Mouse (Mus musculus): ENCODE data around the gene Ltn1. TPM values are rescaled to one million over a fixed set of nuclear protein-coding genes. Genes with fewer than 3 reads are reported as not detected.

Gene Ltn1
- polyA plus RNA-seq, 1 experiment: 3.4 TPM

DNA sequence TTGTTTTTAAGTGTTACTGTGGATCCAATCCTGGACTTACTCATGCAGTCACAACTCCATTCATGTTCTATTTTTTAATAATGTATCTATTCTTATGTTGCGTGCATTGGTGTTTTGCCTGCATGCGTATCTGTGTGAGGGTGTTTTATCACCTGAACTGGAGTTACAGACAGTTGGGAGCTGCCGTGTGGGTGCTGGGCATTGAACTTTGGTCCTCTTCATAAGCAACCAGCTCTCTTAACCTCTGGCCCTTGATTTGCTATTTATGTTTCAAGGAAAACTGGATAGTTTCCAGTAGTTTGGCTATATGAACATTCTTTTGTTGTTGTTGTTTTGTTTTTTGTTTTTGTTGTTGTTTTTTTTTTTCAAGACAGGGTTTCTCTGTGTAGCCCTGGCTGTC lies 13.1 kb upstream of the Ltn1 start:
- H3K36me3 ChIP-seq (ENCODE audit: control insufficient read depth, insufficient read depth, low read length): no peaks in the 10 kb centered on the region
- H3K27me3 ChIP-seq (ENCODE audit: control insufficient read depth, insufficient read depth, low read length): no peaks in the 10 kb centered on the region
- WGBS: 89% methylated on average over 3 of the region's 3 CpGs
- H3K4me1 ChIP-seq (ENCODE audit: control insufficient read depth, insufficient read depth, insufficient read length): peaks cover 6% of the 10 kb centered on the region; the same call in 1 of the 2 replicates
- H3K27ac ChIP-seq (ENCODE audit: insufficient read depth, low read length): no peak overlapping the region
- no peak overlapping the region for H3K4me3 ChIP-seq (ENCODE audit: extremely low read depth, insufficient read depth, insufficient read length)
- no peak for DNase-seq (ENCODE audit: low read depth in 1 of 2, low spot score in 2 of 2)
- no peak for TF ChIP-seq POLR2A (IDR thresholded peaks at IDR 0.05; ENCODE audit: low read depth, low read length)
- no peak for TF ChIP-seq CTCF (IDR thresholded peaks at IDR 0.05; ENCODE audit: extremely low read depth, insufficient read depth, insufficient read length, insufficient replicate concordance)

DNA sequence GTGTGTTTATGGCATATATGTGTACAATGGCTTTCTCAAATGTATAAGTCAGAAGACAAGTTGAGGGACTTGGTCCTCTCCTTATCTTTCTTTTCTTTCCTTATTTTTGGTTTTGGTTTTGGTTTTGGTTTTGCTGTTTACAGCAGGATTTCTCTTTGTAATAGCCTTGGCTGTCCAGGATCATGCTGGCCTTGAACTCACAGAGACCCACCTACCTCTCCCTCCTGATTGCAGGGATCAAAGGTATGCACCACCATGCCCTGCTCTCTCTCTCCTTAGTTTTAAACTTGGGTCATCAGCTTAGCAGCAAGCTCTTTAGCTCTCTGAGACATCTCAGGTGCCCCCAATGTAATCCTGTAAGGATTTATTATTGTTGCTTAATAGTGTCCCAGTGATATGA lies 12.7 kb upstream of the Ltn1 start:
- no peaks in the 10 kb centered on the region for H3K27me3 ChIP-seq (ENCODE audit: control insufficient read depth, insufficient read depth, low read length)
- no peak for DNase-seq (ENCODE audit: low read depth in 1 of 2, low spot score in 2 of 2)
- TF ChIP-seq POLR2A (IDR thresholded peaks at IDR 0.05; ENCODE audit: low read depth, low read length) (no peak), CTCF (IDR thresholded peaks at IDR 0.05; ENCODE audit: extremely low read depth, insufficient read depth, insufficient read length, insufficient replicate concordance) (no peak)
- no peak overlapping the region for H3K27ac ChIP-seq (ENCODE audit: insufficient read depth, low read length)
- no peak overlapping the region for H3K4me3 ChIP-seq (ENCODE audit: extremely low read depth, insufficient read depth, insufficient read length)
- H3K36me3 ChIP-seq (ENCODE audit: control insufficient read depth, insufficient read depth, low read length): no peaks in the 10 kb centered on the region
- peaks cover 6% of the 10 kb centered on the region; the same call in 1 of the 2 replicates for H3K4me1 ChIP-seq (ENCODE audit: control insufficient read depth, insufficient read depth, insufficient read length)

DNA sequence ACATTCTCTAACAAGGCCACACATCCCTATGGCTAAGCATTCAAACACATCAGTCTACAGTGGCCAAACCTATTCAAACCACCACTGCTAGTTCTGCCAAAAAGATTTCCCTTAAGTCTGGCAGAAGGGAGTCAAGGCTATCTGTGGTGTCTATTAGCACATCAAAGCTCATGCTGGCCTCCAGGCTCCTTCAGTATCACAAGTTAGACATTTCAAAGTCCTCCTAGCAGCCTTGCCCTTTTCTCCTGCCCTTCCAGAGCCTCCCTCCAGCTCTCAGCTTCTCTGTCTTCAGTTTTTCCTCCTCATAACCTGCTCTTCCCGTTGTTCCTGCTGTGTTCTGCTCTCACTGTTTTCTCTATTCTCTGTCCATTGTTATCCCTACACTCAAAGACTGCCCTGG lies 11.7 kb upstream of the Ltn1 start:
- Histone ChIP-seq H3K4me1 (ENCODE audit: control insufficient read depth, insufficient read depth, insufficient read length) (peaks cover 6% of the 10 kb centered on the region; the same call in 1 of the 2 replicates), H3K27ac (ENCODE audit: insufficient read depth, low read length) (no peak overlapping the region), H3K27me3 (ENCODE audit: control insufficient read depth, insufficient read depth, low read length) (no peaks in the 10 kb centered on the region), H3K36me3 (ENCODE audit: control insufficient read depth, insufficient read depth, low read length) (no peaks in the 10 kb centered on the region), H3K4me3 (ENCODE audit: extremely low read depth, insufficient read depth, insufficient read length) (no peak overlapping the region)
- 42% methylated on average over 1 of the region's 1 CpGs for WGBS
- TF ChIP-seq POLR2A (IDR thresholded peaks at IDR 0.05; ENCODE audit: low read depth, low read length) (no peak), CTCF (IDR thresholded peaks at IDR 0.05; ENCODE audit: extremely low read depth, insufficient read depth, insufficient read length, insufficient replicate concordance) (no peak)
- no peak for DNase-seq (ENCODE audit: low read depth in 1 of 2, low spot score in 2 of 2)

DNA sequence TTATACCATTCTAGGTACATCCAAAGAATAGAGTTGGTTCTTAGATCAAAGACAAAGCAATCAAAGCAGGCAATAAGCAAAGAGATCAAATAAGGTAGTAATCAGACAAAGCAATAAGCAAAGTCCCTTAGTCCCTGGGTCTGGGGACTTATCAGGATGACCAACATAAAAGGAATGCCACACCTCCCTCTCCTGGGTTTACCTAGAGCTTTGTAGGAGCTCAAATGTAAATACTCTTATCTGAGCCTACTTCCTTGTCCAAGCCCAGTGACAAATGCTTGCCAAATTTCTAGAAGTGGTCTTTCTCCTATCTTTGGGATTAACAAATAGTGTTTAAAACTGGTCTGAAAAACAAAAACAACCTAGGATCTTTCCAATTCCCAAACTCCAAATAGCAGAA lies 10.8 kb upstream of the Ltn1 start:
- DNase-seq (ENCODE audit: low read depth in 1 of 2, low spot score in 2 of 2): no peak
- no peak for TF ChIP-seq CTCF (IDR thresholded peaks at IDR 0.05; ENCODE audit: extremely low read depth, insufficient read depth, insufficient read length, insufficient replicate concordance)
- no peak for TF ChIP-seq POLR2A (IDR thresholded peaks at IDR 0.05; ENCODE audit: low read depth, low read length)
- Histone ChIP-seq H3K27me3 (ENCODE audit: control insufficient read depth, insufficient read depth, low read length) (no peaks in the 10 kb centered on the region), H3K36me3 (ENCODE audit: control insufficient read depth, insufficient read depth, low read length) (no peaks in the 10 kb centered on the region), H3K27ac (ENCODE audit: insufficient read depth, low read length) (no peak overlapping the region), H3K4me3 (ENCODE audit: extremely low read depth, insufficient read depth, insufficient read length) (no peak overlapping the region), H3K4me1 (ENCODE audit: control insufficient read depth, insufficient read depth, insufficient read length) (peaks cover 6% of the 10 kb centered on the region; the same call in 1 of the 2 replicates)

DNA sequence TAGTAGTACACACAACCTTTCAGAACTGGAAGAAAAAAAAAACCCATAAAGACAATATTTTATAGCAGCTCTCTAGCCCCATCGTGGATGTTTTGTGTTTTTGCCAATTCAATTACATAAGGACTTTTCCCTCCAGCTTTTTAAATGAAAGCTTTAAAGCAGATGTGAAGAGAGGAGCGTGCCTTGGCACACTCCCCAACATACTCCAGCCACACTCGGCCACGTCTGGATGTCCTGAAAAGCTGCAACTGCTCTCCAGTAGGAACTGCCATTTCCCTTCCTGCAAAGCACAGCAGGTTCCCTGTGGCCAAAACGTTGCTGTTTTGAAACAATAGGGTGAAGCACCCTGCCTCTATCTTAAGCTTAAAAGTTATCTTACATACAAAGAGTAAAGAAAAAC lies 9.9 kb upstream of the Ltn1 start:
- H3K27ac ChIP-seq (ENCODE audit: insufficient read depth, low read length): no peak overlapping the region
- TF ChIP-seq CTCF (IDR thresholded peaks at IDR 0.05; ENCODE audit: extremely low read depth, insufficient read depth, insufficient read length, insufficient replicate concordance): no peak
- no peak for TF ChIP-seq POLR2A (IDR thresholded peaks at IDR 0.05; ENCODE audit: low read depth, low read length)
- WGBS: 71% methylated on average over 5 of the region's 5 CpGs

DNA sequence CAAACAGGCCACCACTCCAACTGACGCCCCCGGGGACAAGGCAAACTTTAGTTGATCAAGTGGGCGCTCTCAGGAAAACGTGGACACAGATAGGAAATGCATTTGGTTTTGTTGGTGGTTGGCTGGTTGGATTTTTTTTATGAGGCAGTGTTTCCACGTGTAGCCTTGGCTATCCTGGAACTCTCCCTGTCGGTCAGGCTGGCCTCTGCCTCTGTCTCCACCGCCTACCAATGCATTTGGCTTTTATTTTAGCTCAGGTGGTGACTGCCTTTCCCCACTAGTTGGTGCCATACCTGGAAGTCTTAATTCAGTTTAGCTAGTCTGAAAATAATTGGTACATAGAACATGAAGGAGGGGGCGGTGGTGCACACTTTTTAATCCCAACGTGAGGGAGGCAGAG lies 8.7 kb upstream of the Ltn1 start:
- no peaks in the 10 kb centered on the region for H3K36me3 ChIP-seq (ENCODE audit: control insufficient read depth, insufficient read depth, low read length)
- H3K4me3 ChIP-seq (ENCODE audit: extremely low read depth, insufficient read depth, insufficient read length): peak overlapping the region; percentile 99; the same call in 1 of the 2 replicates
- TF ChIP-seq POLR2A (IDR thresholded peaks at IDR 0.05; ENCODE audit: low read depth, low read length): no peak
- no peak for TF ChIP-seq CTCF (IDR thresholded peaks at IDR 0.05; ENCODE audit: extremely low read depth, insufficient read depth, insufficient read length, insufficient replicate concordance)
- no peak overlapping the region for H3K27ac ChIP-seq (ENCODE audit: insufficient read depth, low read length)
- no peaks in the 10 kb centered on the region for H3K27me3 ChIP-seq (ENCODE audit: control insufficient read depth, insufficient read depth, low read length)
- WGBS: 5% methylated on average over 9 of the region's 9 CpGs
- DNase-seq (ENCODE audit: low read depth in 1 of 2, low spot score in 2 of 2): peak in 1 of 2 experiments; percentile 27
- H3K4me1 ChIP-seq (ENCODE audit: control insufficient read depth, insufficient read depth, insufficient read length): peaks cover 6% of the 10 kb centered on the region; the same call in 1 of the 2 replicates

More for the DNA sequence above, 9.9 kb upstream of the Ltn1 start:
- Histone ChIP-seq H3K27me3 (ENCODE audit: control insufficient read depth, insufficient read depth, low read length) (no peaks in the 10 kb centered on the region), H3K4me3 (ENCODE audit: extremely low read depth, insufficient read depth, insufficient read length) (no peak overlapping the region), H3K36me3 (ENCODE audit: control insufficient read depth, insufficient read depth, low read length) (no peaks in the 10 kb centered on the region), H3K4me1 (ENCODE audit: control insufficient read depth, insufficient read depth, insufficient read length) (peaks cover 6% of the 10 kb centered on the region; the same call in 1 of the 2 replicates)
- DNase-seq (ENCODE audit: low read depth in 1 of 2, low spot score in 2 of 2): no peak

DNA sequence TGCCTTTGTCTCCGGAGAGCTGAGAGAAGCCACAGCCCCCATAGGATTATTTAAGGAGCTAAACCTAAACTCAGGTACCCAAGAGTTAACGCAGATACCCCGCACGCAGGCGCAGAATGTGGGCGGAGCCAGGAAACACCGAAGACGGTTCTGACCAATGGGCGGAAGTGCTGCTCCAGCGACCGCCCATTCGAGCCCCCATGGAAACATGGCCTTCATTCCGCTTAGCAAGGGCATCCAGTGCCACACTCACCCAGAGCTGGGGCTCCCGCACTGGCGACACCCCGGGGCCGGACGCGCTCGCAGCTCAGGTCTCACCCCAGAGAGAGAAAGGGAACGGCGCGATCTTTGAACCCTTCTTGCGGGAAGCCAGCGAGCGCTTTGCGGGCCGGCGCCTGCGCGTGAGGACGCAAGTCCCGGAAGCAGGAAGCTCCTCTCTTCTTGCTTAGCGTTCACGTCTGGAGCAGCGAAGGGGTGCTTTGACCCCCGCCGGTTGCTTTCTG lies 7.8 kb upstream of the Ltn1 start, which contains the start of gene Rwdd2b:
Gene Rwdd2b, minus strand, starts transcription at position 390 of the 503 bp plus-strand sequence.
- peak; percentile 91 to 92 for DNase-seq (ENCODE audit: low read depth in 1 of 2, low spot score in 2 of 2)
- TF ChIP-seq CTCF (IDR thresholded peaks at IDR 0.05; ENCODE audit: extremely low read depth, insufficient read depth, insufficient read length, insufficient replicate concordance) (no peak), POLR2A (IDR thresholded peaks at IDR 0.05; ENCODE audit: low read depth, low read length) (no peak; the same call in none of the 2 replicates)
- Histone ChIP-seq H3K4me3 (ENCODE audit: extremely low read depth, insufficient read depth, insufficient read length) (peak within 1 kb of the TSS; percentile 99), H3K27me3 (ENCODE audit: control insufficient read depth, insufficient read depth, low read length) (no peaks in the 10 kb centered on the region), H3K27ac (ENCODE audit: insufficient read depth, low read length) (peak within 1 kb of the TSS; percentile 98), H3K36me3 (ENCODE audit: control insufficient read depth, insufficient read depth, low read length) (no peaks in the 10 kb centered on the region), H3K4me1 (ENCODE audit: control insufficient read depth, insufficient read depth, insufficient read length) (peaks cover 6% of the 10 kb centered on the region; the same call in 1 of the 2 replicates)
- WGBS: under 1% methylated on average over 38 of the region's 38 CpGs

All from spleen, adult 2 months (tissue).